Mouse (Mus musculus): ENCODE data around the gene Rbm39. TPM values are rescaled to one million over a fixed set of nuclear protein-coding genes. Genes with fewer than 3 reads are reported as not detected.

Gene Rbm39
- polyA plus RNA-seq, 1 experiment, result 51.3 TPM

DNA sequence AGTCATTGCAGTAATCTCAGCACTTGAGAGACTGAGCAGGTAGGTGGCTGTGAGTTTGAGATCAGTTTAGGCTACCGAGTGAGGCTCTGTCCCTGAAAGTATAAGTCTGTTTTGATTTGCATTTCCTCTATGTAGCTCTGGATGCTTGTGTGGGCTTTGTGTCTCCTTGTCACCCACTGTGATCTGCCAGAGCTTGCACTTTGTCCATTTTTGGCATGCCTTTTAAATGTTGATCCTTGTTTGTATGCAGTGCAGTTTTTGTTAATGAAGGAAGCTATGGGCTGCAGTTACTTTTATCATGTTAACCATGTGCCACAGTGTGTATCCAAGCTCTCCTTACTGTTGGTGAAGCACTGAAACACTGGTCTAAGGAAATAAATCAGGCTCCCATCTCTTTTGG lies 37.7 kb upstream of the Rbm39 start:
- no peak overlapping the region for H3K4me3 ChIP-seq (ENCODE audit: insufficient read depth, poor library complexity, severe bottlenecking)
- no peak overlapping the region for H3ac ChIP-seq (ENCODE audit: control insufficient read depth, insufficient read length, low read depth)
- no peaks in the 10 kb centered on the region for H3K27me3 ChIP-seq (ENCODE audit: control insufficient read depth, insufficient read depth, insufficient read length)
- TF ChIP-seq CEBPB (IDR thresholded peaks at IDR 0.05; ENCODE audit: low read depth) (no peak), USF1 (IDR thresholded peaks at IDR 0.05; ENCODE audit: low read depth) (no peak), MYOG (IDR thresholded peaks at IDR 0.05; ENCODE audit: control insufficient read depth, extremely low read depth, insufficient read length) (no peak), FOSL1 (IDR thresholded peaks at IDR 0.05; ENCODE audit: insufficient read depth, low read length, poor library complexity, severe bottlenecking) (no peak), MAX (IDR thresholded peaks at IDR 0.05) (no peak), CTCF (IDR thresholded peaks at IDR 0.05; ENCODE audit: control insufficient read depth, insufficient read depth, insufficient read length) (no peak), MYOD1 (IDR thresholded peaks at IDR 0.05; ENCODE audit: control insufficient read depth, insufficient read length, low read depth) (no peak)
- peaks cover 79% of the 10 kb centered on the region for H3K79me2 ChIP-seq (ENCODE audit: control insufficient read depth, insufficient read depth)
- peaks cover 21% of the 10 kb centered on the region for H3K36me3 ChIP-seq (ENCODE audit: control insufficient read depth, insufficient read depth)
- H3K79me3 ChIP-seq (ENCODE audit: low read depth), result peaks cover 47% of the 10 kb centered on the region

- no peak for TF ChIP-seq MYOG (IDR thresholded peaks at IDR 0.05; ENCODE audit: control insufficient read depth, extremely low read depth, insufficient read length)
- no peak for TF ChIP-seq CEBPB (IDR thresholded peaks at IDR 0.05; ENCODE audit: low read depth)
- no peak for TF ChIP-seq FOSL1 (IDR thresholded peaks at IDR 0.05; ENCODE audit: insufficient read depth, low read length, poor library complexity, severe bottlenecking)
- no peak for TF ChIP-seq MYOD1 (IDR thresholded peaks at IDR 0.05; ENCODE audit: control insufficient read depth, insufficient read length, low read depth)
- H3ac ChIP-seq (ENCODE audit: control insufficient read depth, insufficient read length, low read depth), result no peak overlapping the region
- peaks cover 98% of the 10 kb centered on the region for H3K79me2 ChIP-seq (ENCODE audit: control insufficient read depth, insufficient read depth)
- H3K27me3 ChIP-seq (ENCODE audit: control insufficient read depth, insufficient read depth, insufficient read length), result no peaks in the 10 kb centered on the region
- peaks cover 68% of the 10 kb centered on the region for H3K79me3 ChIP-seq (ENCODE audit: low read depth)
- H3K36me3 ChIP-seq (ENCODE audit: control insufficient read depth, insufficient read depth), result peaks cover 48% of the 10 kb centered on the region
- H3K4me3 ChIP-seq (ENCODE audit: insufficient read depth, poor library complexity, severe bottlenecking), result no peak overlapping the region
Measured at GRCm38 (mm10) chr2:156203917-156204316, 23.9 kb upstream of the Rbm39 start.

- Histone ChIP-seq H3K36me3 (ENCODE audit: control insufficient read depth, insufficient read depth) (peaks cover 46% of the 10 kb centered on the region), H3K27me3 (ENCODE audit: control insufficient read depth, insufficient read depth, insufficient read length) (no peaks in the 10 kb centered on the region), H3ac (ENCODE audit: control insufficient read depth, insufficient read length, low read depth) (peak overlapping the region; percentile 5), H3K79me2 (ENCODE audit: control insufficient read depth, insufficient read depth) (peaks cover 98% of the 10 kb centered on the region), H3K79me3 (ENCODE audit: low read depth) (peaks cover 69% of the 10 kb centered on the region), H3K4me3 (ENCODE audit: insufficient read depth, poor library complexity, severe bottlenecking) (no peak overlapping the region)
- TF ChIP-seq USF1 (IDR thresholded peaks at IDR 0.05; ENCODE audit: low read depth) (no peak), FOSL1 (IDR thresholded peaks at IDR 0.05; ENCODE audit: insufficient read depth, low read length, poor library complexity, severe bottlenecking) (no peak), MYOD1 (IDR thresholded peaks at IDR 0.05; ENCODE audit: control insufficient read depth, insufficient read length, low read depth) (no peak), MAX (IDR thresholded peaks at IDR 0.05) (no peak), CEBPB (IDR thresholded peaks at IDR 0.05; ENCODE audit: low read depth) (no peak), MYOG (IDR thresholded peaks at IDR 0.05; ENCODE audit: control insufficient read depth, extremely low read depth, insufficient read length) (no peak), CTCF (IDR thresholded peaks at IDR 0.05; ENCODE audit: control insufficient read depth, insufficient read depth, insufficient read length) (no peak)
Measured at GRCm38 (mm10) chr2:156202848-156203437, 22.9 kb upstream of the Rbm39 start.

- no peak for TF ChIP-seq CEBPB (IDR thresholded peaks at IDR 0.05; ENCODE audit: low read depth)
- TF ChIP-seq CTCF (IDR thresholded peaks at IDR 0.05; ENCODE audit: control insufficient read depth, insufficient read depth, insufficient read length), result no peak
- no peak for TF ChIP-seq USF1 (IDR thresholded peaks at IDR 0.05; ENCODE audit: low read depth)
- TF ChIP-seq MYOG (IDR thresholded peaks at IDR 0.05; ENCODE audit: control insufficient read depth, extremely low read depth, insufficient read length), result no peak
- no peak for TF ChIP-seq FOSL1 (IDR thresholded peaks at IDR 0.05; ENCODE audit: insufficient read depth, low read length, poor library complexity, severe bottlenecking)
- TF ChIP-seq MYOD1 (IDR thresholded peaks at IDR 0.05; ENCODE audit: control insufficient read depth, insufficient read length, low read depth), result no peak
- TF ChIP-seq MAX (IDR thresholded peaks at IDR 0.05), result no peak
- H3K36me3 ChIP-seq (ENCODE audit: control insufficient read depth, insufficient read depth), result peaks cover 37% of the 10 kb centered on the region
- H3K79me3 ChIP-seq (ENCODE audit: low read depth), result peaks cover 70% of the 10 kb centered on the region
- no peak overlapping the region for H3ac ChIP-seq (ENCODE audit: control insufficient read depth, insufficient read length, low read depth)
- no peak overlapping the region for H3K4me3 ChIP-seq (ENCODE audit: insufficient read depth, poor library complexity, severe bottlenecking)
- H3K79me2 ChIP-seq (ENCODE audit: control insufficient read depth, insufficient read depth), result peaks cover 95% of the 10 kb centered on the region
- H3K27me3 ChIP-seq (ENCODE audit: control insufficient read depth, insufficient read depth, insufficient read length), result no peaks in the 10 kb centered on the region
Measured at GRCm38 (mm10) chr2:156201486-156201885, 21.4 kb upstream of the Rbm39 start.

GRCm38 (mm10) chr2:156199944-156200343 lies 19.9 kb upstream of the Rbm39 start:
- no peak for TF ChIP-seq CTCF (IDR thresholded peaks at IDR 0.05; ENCODE audit: control insufficient read depth, insufficient read depth, insufficient read length)
- no peak for TF ChIP-seq MYOD1 (IDR thresholded peaks at IDR 0.05; ENCODE audit: control insufficient read depth, insufficient read length, low read depth)
- TF ChIP-seq FOSL1 (IDR thresholded peaks at IDR 0.05; ENCODE audit: insufficient read depth, low read length, poor library complexity, severe bottlenecking), result no peak
- TF ChIP-seq CEBPB (IDR thresholded peaks at IDR 0.05; ENCODE audit: low read depth), result no peak
- Histone ChIP-seq H3K79me2 (ENCODE audit: control insufficient read depth, insufficient read depth) (peaks cover 81% of the 10 kb centered on the region), H3ac (ENCODE audit: control insufficient read depth, insufficient read length, low read depth) (no peak overlapping the region), H3K4me3 (ENCODE audit: insufficient read depth, poor library complexity, severe bottlenecking) (no peak overlapping the region), H3K36me3 (ENCODE audit: control insufficient read depth, insufficient read depth) (peaks cover 27% of the 10 kb centered on the region), H3K27me3 (ENCODE audit: control insufficient read depth, insufficient read depth, insufficient read length) (no peaks in the 10 kb centered on the region), H3K79me3 (ENCODE audit: low read depth) (peaks cover 60% of the 10 kb centered on the region)
